Mouse (Mus musculus): ENCODE results near the gene Smg7.

Smg7 gene

DNA sequence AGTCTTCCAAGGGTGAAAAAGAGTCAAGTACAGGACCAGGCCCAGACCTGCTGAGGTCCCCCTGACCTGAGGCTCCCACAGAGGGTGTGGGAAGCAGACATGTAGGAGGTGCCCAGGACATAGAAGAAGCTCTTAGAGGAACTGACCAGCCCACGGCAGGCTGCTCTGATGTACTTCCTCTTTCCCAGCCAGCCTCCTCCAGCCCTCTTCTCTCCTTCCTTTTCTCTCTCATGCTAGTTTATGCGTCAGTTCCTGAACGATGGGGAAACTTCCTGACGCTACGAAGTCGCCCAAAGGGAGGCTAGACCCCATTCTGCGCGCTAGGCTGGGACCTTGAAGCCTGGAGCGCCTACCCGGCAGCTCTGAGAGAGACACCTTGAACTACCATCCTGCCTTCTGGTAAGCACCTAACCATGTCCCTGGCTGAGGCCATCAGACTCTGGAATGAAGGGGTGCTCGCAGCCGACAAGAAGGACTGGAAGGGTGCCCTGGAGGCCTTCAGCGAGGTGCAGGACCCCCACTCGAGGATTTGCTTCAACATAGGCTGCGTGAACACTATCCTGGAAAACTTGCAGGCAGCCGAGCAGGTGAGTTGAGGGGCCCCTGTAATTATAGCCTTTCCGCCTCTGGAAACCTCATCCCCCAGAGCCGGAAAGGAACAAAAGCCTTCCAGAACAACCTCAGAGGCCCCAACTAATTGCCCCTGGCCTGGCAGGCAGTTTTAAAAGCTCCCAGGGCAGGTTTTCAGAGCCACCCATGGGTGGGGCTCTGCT, 94.6 kb downstream of the Smg7 start:
- DNase-seq, result peak; percentile 49 to 54

DNA sequence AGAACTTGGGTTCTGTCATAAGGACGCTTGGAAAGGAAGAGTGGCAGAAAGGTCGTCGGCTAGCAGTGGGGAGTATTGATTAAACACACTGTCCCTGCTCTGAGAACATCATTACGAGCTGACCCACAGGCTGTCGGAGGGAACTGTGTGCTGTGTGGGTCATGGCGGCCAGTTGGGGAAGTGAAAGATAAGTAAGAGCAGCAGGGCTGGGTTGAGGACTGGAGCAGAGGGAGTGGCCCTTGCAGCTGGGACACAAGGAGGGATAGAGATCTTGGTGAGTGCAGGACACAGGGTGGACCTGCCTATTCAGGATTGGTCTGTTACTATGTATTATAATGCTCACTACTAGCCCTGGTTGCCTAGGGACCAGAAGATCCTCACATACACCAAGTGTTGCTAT, 97.5 kb downstream of the Smg7 start:
- DNase-seq, result no peak

DNA sequence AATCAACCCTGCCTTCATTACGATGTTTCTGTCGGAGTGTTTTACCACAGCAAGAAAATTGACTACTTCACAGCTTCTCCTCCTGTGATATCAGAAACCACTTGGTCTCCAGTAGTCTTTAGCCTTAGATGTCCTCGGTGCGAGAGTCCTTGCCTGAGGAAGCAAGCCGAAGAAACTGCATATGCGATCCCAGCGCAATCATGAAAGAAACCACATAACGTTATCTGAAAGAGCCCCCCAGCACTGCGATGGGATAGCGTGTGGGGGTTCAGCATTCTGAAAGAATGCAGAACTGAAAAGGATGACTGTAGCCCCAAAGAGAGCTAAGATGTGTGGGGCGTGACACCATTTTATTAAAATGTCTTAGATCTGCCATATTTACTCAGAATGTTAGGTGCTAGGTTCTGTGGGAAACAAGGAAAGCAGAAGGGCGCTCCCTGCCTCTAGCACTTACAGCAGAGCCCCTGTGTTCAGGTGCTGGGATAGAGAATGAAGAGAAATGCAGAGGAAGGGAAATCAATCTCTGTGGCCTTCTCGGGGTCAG, 101.7 kb downstream of the Smg7 start:
- DNase-seq, result no peak

DNA sequence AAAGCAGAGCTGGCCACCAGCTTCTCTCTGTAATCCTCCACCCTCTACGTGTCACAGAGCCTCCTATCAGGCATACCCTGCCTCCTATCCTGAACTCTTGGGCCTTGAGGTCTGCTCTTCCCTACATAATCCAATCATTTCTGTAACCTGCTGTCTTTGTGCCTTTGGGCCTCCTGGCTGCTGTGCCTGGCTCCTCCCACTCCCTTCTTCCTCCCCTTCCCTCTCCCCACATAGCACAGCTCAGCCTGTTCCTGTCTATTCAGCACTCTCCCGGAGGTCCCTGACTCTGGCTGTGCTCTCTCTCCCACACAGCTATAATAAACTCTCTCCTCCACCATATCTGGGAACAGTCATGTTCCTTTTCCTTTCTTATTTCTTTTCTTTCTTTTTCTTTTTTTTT, 102.5 kb downstream of the Smg7 start, which contains the start of gene Ncf2:
Ncf2 (plus strand) TSS at position 298 of the 400 bp plus-strand sequence.
- no peak for DNase-seq

DNA sequence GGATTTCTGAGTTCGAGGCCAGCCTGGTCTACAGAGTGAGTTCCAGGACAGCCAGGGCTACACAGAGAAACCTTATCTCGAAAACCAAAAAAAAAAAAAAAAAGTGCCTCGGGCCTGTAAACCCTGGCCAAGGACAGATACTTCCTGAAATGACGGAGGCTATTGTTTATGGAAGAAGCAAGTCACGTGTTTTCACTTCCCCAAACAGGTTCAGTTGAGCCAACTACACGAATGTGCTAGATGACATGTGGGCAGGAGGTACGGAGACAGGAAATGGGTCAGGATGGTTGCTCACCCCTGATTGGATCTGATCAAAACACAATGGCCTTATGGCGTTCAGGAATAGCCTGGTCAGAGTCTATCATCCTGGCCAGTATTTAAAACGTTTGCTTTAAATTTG, 104.3 kb downstream of the Smg7 start:
- no peak for DNase-seq

DNA sequence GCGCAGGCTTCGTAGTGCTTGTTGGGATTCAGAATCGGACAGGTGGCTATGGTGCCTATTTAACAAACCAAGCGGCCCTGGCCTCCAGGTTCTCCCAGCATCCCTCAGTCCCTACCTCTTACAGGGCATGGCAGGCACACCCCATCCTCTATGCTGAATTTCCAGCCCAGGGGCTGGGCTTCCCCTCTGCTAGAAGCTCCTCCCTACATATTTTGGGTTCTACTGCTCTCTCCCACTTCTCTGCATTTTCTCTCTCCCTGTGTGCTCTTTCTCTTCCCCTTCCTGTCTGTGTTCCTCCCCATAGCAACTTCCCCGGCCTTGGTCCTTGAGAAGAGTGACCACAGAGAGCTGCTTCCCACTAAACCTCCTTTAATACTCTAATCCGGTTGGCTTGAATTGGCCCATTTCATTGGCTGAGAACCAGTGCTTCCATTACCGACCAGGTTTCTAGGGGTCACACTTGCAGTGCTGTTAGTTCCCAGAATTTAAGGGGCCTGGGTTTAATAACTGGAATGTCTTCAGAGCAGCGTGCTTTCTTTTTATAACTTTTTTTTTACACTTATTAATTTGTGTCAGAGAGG, 105.7 kb downstream of the Smg7 start:
- DNase-seq, result no peak

DNA sequence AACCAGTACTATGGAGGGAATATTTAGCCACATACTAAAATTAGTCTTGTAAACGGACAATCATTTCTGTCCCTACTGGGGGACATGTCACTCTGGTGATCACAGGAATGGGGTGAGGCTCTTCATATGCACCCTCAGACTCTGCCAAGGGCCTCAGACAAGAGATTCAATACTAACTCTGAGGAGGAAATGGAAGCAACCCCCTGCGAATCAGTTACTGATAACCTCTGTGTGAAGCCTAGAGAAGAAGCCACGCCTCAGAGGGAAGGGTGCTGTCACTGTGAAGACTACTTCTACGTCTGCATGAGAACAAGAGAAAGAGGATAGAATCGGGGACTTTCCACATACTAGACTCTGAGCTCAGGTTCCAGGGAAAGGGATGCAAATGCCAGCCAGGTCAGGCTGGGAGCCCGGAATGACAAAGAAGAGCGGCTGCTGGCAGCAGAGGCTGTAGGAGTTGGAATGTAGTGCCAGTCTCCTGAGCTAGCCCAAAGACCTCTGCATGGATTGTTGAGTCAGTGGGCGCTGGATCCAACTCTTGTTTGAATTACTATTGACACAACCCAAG, 106.7 kb downstream of the Smg7 start:
- DNase-seq, result no peak

DNA sequence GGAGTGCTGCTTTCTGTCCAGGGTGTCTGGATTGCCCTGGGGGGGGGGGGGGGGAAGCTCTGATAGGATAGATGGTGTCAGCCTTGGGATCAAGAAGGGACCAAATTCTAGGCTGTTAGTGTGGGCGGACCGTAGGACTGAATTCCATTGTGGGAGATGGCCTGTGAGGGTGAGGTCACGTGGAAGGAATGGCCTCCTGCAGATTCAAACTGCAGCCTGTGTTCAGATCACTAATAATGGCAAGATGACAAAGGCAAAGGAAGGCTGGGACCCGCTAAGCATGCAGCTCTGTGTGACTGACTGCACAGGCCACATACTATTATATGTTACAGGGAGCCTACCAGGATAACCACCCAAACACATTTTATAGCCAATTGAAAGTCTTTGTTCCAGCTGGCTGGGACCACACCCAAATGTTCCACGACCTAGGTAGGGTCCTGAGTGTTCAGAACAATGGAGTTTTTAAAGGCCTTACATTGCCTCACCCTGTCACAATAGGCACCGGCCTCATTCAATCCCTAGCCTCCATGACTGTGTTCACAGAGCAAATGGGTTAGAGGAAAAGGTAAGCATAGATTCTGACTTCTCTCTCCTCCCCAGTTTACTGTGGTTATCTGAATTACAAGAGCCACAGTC, 108.8 kb downstream of the Smg7 start:
- DNase-seq, result no peak

DNA sequence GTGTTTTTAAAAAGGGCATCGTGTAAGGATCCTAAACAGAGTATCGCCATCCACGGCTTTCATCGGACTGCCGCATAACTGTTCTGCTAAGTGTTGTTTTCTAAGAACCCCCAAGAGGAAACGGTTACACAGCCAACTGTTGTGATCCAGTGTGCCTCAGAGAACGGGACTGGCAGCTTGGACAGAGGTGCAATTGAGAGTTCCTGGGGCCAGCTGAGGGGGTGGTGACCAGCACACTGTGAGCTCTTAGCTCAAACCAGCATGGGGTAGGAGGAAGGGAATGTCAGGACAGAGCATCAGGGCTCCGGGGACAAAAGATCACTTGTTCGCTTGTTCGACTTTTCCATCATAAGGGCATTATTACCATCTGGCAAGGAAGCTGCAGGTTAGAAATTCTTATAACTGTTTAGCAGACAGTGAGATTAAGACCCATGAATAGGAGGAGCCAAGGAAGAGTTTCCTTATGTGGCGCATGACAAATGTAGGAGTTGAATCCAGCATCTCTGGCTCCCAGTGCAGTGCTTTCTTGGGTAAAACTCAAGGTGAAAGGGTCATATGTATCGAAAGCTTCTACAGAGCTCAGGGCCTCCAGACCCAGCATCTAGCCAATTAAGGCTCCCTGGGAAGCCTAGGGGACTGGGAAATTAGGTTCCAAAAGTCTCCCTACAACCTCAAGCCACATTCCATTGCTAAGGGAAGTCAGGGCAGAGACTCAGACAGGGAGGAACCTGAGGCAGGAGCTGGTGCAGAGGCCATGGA, 109.5 kb downstream of the Smg7 start:
- DNase-seq, result no peak

DNA sequence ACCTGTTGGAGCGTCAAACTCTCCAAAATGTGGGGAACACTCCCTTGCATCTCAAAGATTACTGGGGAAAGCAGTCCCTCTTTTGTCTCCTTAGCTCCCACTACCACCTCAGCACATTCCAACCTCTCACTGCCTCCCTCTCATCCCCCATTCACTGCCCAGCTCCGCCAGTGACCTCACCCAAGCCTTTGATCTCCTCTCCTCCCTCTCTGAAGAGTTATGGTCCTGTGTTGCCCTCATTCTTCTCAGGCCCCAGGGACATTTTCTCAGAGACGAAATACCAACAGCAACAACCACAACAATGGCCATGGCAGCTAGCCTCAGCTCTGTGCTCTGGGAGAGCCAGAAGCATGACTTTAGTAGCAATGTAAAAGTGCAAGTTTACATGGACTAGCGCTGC, 111.2 kb downstream of the Smg7 start:
- no peak for DNase-seq

DNA sequence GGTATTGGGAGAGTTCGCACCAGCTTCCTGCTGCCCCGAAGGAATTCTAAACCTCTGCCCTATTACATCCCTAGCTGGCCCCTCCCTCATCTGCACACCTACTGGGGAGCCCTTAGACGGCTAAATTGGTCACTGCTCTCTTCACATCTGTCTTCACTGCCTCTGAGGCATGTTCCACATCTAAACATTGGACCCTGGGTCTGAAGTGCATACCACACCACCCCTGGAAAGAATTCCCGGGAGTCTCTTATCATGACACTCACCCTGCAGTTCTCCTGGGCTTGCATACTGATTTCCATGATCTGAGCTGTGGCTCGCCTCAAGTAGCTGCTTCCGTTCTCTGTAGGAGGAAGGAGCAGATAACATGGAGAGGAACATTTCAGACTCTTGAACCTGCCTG, 111.6 kb downstream of the Smg7 start:
- peak in 1 of 2 experiments; percentile 44 for DNase-seq

DNA sequence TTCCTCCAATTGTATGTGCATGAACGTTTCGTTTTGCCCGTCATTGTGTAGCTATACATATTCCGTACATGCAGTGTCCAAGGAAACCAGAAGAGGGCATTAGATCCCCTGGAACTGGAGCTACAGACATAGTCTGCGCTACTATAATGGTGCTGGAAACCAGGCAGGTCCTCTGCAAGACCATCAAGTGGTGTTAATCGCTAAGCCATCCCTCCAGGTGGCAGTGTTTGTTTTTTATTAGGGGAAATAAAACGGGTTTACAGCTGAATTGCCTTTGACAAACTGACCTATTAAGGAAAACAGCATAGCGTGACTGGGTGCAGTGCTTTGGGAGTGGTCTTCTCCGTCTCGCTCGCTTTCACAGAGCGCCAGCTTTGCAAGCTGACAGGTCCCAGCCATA, 112.2 kb downstream of the Smg7 start:
- peak in 1 of 2 experiments; percentile 68 for DNase-seq

DNA sequence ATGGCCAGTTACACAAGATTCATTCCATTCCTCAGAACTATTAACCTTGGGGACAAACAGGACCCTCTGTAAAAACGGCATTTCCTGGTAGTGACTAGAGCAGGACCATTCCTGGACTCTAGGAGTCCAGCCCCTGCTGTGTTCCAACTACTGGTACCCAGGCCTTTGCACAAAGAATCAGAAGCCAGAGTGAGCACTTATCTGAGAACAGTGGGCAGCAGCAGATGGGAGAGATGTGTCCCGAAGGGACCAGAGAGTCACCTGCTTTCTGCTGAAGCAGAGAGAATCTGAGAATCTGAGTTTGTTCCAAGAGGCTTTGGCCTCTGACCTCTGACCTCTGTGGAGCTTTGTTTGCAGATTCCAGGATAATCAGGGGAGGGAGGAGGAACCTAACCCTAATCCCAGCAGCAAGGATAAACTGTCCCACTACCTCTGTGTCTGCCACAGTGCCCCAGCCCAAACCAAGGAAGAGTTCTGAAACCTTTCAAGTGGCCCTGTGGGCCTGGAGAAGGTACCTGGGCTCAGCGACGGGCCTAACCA, 114.3 kb downstream of the Smg7 start:
- no peak for DNase-seq

All from lung, postnatal 4 days (tissue).